Mouse (Mus musculus) ES-E14 (cell line): ENCODE data around the gene Zfp410. TPM values are rescaled to one million over a fixed set of nuclear protein-coding genes. Genes with fewer than 3 reads are reported as not detected.
A peak's percentile ranks its signal among the peaks of the same experiment; 100 is the strongest.

Experiments
- DNase-seq: peaks from one replicate; pipeline ENCODE4 v3.0.0-alpha.2; 2013; ENCODE audit warnings: low read depth, low spot score
- H3K27ac ChIP-seq: 2 replicates; pipeline ENCODE4 v1.5.1; 2012; ENCODE audit warnings: low read depth, mild to moderate bottlenecking, low read length, moderate library complexity, mixed read lengths; ENCODE audit not compliant: poor library complexity, insufficient read depth, severe bottlenecking
- H3K36me3 ChIP-seq: 2 replicates; pipeline ENCODE4 v1.6.1; 2012; ENCODE audit warnings: mild to moderate bottlenecking, low read length, moderate library complexity, mixed read lengths; ENCODE audit not compliant: control insufficient read depth, poor library complexity, insufficient read depth, severe bottlenecking
- H3K4me1 ChIP-seq, 2 experiments: fragments of 150-350 bp in 1 of 2; sonication (generic) in 1 of 2; 2 replicates each; pipeline ENCODE4 v1.6.1; 2012; ENCODE audit warnings: low read length in 2 of 2, mild to moderate bottlenecking in 1 of 2, mixed read lengths in 1 of 2; ENCODE audit not compliant: control insufficient read depth in 2 of 2, insufficient read depth in 2 of 2, poor library complexity in 1 of 2
- H3K4me3 ChIP-seq, 2 experiments: fragments of 150-350 bp in 1 of 2; sonication (generic) in 1 of 2; 2 replicates each; pipeline ENCODE4 v1.5.1; 2012; ENCODE audit warnings: low read length in 2 of 2, low read depth in 1 of 2, mild to moderate bottlenecking in 1 of 2, mixed read lengths in 1 of 2; ENCODE audit not compliant: insufficient read depth in 1 of 2, poor library complexity in 1 of 2, severe bottlenecking in 1 of 2
- H3K9ac ChIP-seq: 2 replicates; pipeline ENCODE4 v1.6.1; 2012; ENCODE audit warnings: low read depth, mild to moderate bottlenecking, low read length, mixed read lengths; ENCODE audit not compliant: poor library complexity, insufficient read depth, severe bottlenecking
- H3K9me3 ChIP-seq: fragments of 150-350 bp; sonication (generic); 2 replicates; pipeline ENCODE4 v1.6.1; 2012; ENCODE audit warnings: low read depth, mild to moderate bottlenecking, low read length; ENCODE audit not compliant: control insufficient read depth, insufficient read depth
- CHD2 ChIP-seq: IDR thresholded peaks from 2 replicates; pipeline ENCODE4 v1.6.1; 2014; ENCODE audit warnings: mild to moderate bottlenecking, low read depth, low read length, inconsistent platforms
- HCFC1 ChIP-seq: IDR thresholded peaks from 2 replicates; pipeline ENCODE4 v1.6.1; 2012; ENCODE audit warnings: low read length, inconsistent platforms, borderline replicate concordance; ENCODE audit not compliant: insufficient read depth
- MAFK ChIP-seq: IDR thresholded peaks from 2 replicates; pipeline ENCODE4 v1.6.1; 2014; ENCODE audit warnings: mild to moderate bottlenecking, low read depth, low read length, inconsistent platforms; ENCODE audit not compliant: insufficient read depth
- ZC3H11A ChIP-seq: IDR thresholded peaks from 2 replicates; pipeline ENCODE4 v1.6.1; 2012; ENCODE audit warnings: low read depth, mild to moderate bottlenecking, inconsistent platforms, low read length, borderline replicate concordance
- ZNF384 ChIP-seq: IDR thresholded peaks from 2 replicates; pipeline ENCODE4 v1.6.1; 2012; ENCODE audit warnings: low read depth, low read length, inconsistent platforms
- in situ Hi-C, 2 experiments: fragments of 600-800 bp; cut with MboI; formaldehyde crosslinking; loops; one replicate each; pipeline ENCODE4 v1.15.1; 2025; ENCODE audit warnings: low sequenced_read_pairs in 2 of 2, inconsistent platforms in 1 of 2; ENCODE audit not compliant: unreplicated experiment in 2 of 2
- total RNA-seq: library from RNA; depleted of rRNA; stranded (reverse); fragments of 300-350 nt; gene quantifications from 2 replicates; pipeline ENCODE4 v1.2.3, GENCODE M21; 2012; rRNA removed

Zfp410 gene
- total RNA-seq, 1 experiment: 39.6 TPM

DNA sequence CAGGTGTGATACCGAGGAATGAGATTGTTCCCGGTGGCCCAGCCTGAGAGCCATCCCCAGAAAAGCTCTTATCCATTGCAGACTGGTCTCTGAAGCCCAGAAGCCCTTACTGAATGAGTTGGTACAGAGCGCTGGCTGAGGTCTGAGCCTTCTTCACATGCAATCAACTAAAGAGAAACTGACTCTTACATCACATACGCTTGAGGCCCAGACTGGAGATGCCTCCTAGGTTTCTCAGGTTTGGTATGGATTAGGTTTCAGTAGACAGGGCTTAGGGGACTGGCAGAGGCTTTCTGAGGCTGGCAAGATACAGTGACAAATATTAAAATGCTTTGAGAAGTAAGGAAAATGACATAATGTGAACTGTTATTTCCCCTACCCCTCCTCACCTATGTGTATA, 68.8 kb downstream of the Zfp410 start:
- in situ Hi-C loops: no loop called here
- H3K9ac ChIP-seq: no peak overlapping the region
- no peaks in the 10 kb centered on the region for H3K9me3 ChIP-seq

DNA sequence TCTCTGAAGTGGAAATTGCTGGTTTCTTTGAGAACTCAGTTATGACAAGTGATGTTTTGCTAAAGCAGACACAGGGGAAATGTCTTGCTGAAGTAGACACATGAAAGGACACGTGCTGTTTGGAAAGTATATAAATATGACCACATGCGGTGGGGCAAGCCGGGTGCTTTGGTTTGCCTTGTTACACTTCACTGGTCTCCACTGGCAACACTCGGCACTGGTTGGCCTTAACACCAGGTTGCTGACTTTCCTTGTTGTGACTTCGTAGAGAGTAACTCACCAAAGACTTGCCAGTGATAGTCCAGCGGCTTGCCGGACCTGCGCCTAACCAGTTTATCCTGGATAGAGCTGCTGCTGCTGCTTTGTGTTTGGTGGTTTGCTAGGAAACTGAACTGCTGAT, 71.4 kb downstream of the Zfp410 start:
- TF ChIP-seq MAFK (no peak), ZC3H11A (no peak), ZNF384 (no peak), CHD2 (no peak), HCFC1 (no peak)
- in situ Hi-C loops: no loop called here
- Histone ChIP-seq H3K36me3 (no peaks in the 10 kb centered on the region), H3K4me1 (peaks cover 0 to 5% of the 10 kb centered on the region in 2 experiments; a peak in 1 of 4 replicates), H3K27ac (no peak overlapping the region), H3K4me3 (no peak overlapping the region), H3K9ac (no peak overlapping the region), H3K9me3 (no peaks in the 10 kb centered on the region)
- no peak for DNase-seq

More for the DNA sequence above, 68.8 kb downstream of the Zfp410 start:
- no peak for TF ChIP-seq CHD2
- no peak for TF ChIP-seq MAFK
- no peak for TF ChIP-seq ZC3H11A
- no peak for TF ChIP-seq HCFC1
- no peak for TF ChIP-seq ZNF384
- DNase-seq: no peak
- Histone ChIP-seq H3K4me3 (no peak overlapping the region), H3K4me1 (peaks cover 0 to 5% of the 10 kb centered on the region in 2 experiments; a peak in 1 of 4 replicates), H3K36me3 (no peaks in the 10 kb centered on the region), H3K27ac (no peak overlapping the region)

DNA sequence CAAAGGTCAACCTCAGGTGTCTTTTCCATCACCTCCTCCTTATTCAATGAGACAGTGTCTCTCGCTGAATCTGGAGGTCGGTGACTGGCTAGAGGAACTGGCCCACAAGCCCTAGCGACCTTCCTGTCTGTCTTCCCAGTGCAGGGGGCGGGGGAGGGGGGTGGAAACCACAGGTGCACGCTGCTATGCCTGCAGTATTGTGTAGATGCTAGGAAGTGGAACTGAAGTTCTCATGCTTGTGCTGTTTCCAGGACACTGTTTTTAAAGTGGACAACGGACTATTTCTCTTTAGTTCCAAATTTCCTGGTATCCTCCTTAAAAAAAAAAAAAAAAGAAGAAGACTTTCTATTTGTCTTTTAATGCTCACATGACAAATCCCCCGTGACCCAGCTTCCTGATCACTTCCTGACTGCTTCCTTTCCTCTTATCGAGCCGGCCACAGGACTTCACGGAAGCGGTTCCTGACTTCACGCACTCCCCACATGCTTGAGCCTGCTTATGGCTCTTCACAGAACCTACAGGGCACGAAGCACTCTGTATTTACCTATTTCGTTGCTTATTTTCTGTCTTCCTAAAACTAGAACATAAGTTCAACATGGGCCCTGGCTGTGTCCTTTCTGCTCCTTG, 72.2 kb downstream of the Zfp410 start:
- in situ Hi-C loops: no loop called here
- Histone ChIP-seq H3K9ac (no peak overlapping the region), H3K4me1 (peaks cover 0 to 5% of the 10 kb centered on the region in 2 experiments; a peak in 1 of 4 replicates), H3K4me3 (no peak overlapping the region), H3K27ac (no peak overlapping the region), H3K9me3 (no peaks in the 10 kb centered on the region), H3K36me3 (no peaks in the 10 kb centered on the region)
- TF ChIP-seq CHD2 (no peak), ZNF384 (0 out of 2 replicates have a peak, but pooled peaks have one; percentile 31)
- no peak for DNase-seq

DNA sequence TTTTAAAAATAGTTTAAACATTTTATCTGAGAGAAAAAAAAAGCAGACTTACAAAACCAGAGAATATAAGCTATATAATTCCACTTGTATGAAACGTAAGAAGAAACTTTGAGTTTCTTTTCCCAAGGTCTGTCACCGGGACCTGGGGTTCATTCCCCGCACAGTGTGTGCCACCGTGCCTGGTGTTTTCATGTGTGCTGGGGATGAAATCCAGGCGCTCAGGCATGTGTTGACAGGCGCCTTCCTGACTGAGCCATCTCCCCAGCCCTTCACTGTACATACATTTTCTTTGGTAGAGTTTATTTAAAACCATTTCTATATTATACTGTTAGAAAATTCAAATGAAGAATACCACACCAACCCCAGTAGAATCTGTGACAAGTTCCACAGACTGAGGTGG, 73.7 kb downstream of the Zfp410 start:
- Histone ChIP-seq H3K4me1 (peaks cover 0 to 5% of the 10 kb centered on the region in 2 experiments; a peak in 1 of 4 replicates), H3K9ac (no peak overlapping the region), H3K4me3 (no peak overlapping the region), H3K36me3 (no peaks in the 10 kb centered on the region), H3K27ac (no peak overlapping the region), H3K9me3 (no peaks in the 10 kb centered on the region)
- in situ Hi-C loops: no loop called here
- TF ChIP-seq MAFK (no peak), ZC3H11A (no peak), HCFC1 (no peak), ZNF384 (no peak), CHD2 (no peak)
- no peak for DNase-seq

DNA sequence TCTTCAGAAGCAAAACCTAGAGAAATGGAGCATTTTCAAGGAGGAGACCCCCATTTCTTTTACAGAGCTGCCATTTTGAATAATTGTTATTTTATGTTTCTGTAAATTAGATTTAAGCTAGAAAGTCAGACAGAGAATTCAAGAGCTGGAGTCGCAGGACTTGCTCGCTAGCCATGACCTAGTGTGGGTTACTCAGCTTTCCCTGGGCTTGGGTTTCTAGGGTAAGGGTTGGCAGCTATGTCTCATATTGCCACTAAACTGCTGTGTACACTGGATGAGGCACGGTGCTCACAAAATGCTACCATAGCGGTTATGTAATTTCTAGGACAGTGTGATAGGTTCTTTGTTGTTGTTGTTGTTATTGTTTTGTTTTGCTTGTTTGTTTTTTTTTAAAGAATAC, 76.0 kb downstream of the Zfp410 start:
- DNase-seq: no peak
- H3K4me1 ChIP-seq: peaks cover 0 to 7% of the 10 kb centered on the region in 2 experiments; a peak in 1 of 4 replicates
- H3K9ac ChIP-seq: no peak overlapping the region
- no peaks in the 10 kb centered on the region for H3K9me3 ChIP-seq
- H3K27ac ChIP-seq: no peak overlapping the region
- H3K4me3 ChIP-seq: no peak overlapping the region
- in situ Hi-C loops: no loop called here
- TF ChIP-seq HCFC1 (no peak), MAFK (no peak), ZNF384 (no peak), CHD2 (no peak), ZC3H11A (no peak)
- H3K36me3 ChIP-seq: no peaks in the 10 kb centered on the region

Other genes starting within 250 kb of the Zfp410 start
- not detected in 2 replicates for gene Acot5, start 247.5 kb upstream of the Zfp410 start, total RNA-seq
- 0.36 and 0.58 TPM in 2 replicates for gene Acot6, start 216.2 kb upstream of the Zfp410 start, total RNA-seq
- gene Dnal1, start 202.5 kb upstream of the Zfp410 start, total RNA-seq: 3.0 and 3.5 TPM in 2 replicates
- gene Pnma1, start 168.4 kb upstream of the Zfp410 start, total RNA-seq: 0.80 and 1.5 TPM in 2 replicates
- gene Elmsan1, start 98.0 kb upstream of the Zfp410 start, total RNA-seq: 9.6 and 19.3 TPM in 2 replicates
- 16.2 and 16.7 TPM in 2 replicates for gene Ptgr2, start 31.6 kb upstream of the Zfp410 start, total RNA-seq
- gene Coq6, start 44.8 kb downstream of the Zfp410 start, total RNA-seq: 49.6 and 82.6 TPM in 2 replicates
- 2.9 and 3.7 TPM in 2 replicates for gene Fam161b, start 45.0 kb downstream of the Zfp410 start, total RNA-seq
- 6.4 and 6.9 TPM in 2 replicates for gene Entpd5, start 92.2 kb downstream of the Zfp410 start, total RNA-seq
- gene Bbof1, start 92.2 kb downstream of the Zfp410 start, total RNA-seq: 0.63 and 1.2 TPM in 2 replicates
- 15.5 and 20.8 TPM in 2 replicates for gene Rnf113a2, start 100.3 kb downstream of the Zfp410 start, total RNA-seq
- gene Aldh6a1, start 134.2 kb downstream of the Zfp410 start, total RNA-seq: 11.4 and 11.9 TPM in 2 replicates
- gene Lin52, start 134.6 kb downstream of the Zfp410 start, total RNA-seq: 10.5 and 13.0 TPM in 2 replicates